15 mouse cellular contexts compared by ENCODE assay signal in the genomic region with DNA sequence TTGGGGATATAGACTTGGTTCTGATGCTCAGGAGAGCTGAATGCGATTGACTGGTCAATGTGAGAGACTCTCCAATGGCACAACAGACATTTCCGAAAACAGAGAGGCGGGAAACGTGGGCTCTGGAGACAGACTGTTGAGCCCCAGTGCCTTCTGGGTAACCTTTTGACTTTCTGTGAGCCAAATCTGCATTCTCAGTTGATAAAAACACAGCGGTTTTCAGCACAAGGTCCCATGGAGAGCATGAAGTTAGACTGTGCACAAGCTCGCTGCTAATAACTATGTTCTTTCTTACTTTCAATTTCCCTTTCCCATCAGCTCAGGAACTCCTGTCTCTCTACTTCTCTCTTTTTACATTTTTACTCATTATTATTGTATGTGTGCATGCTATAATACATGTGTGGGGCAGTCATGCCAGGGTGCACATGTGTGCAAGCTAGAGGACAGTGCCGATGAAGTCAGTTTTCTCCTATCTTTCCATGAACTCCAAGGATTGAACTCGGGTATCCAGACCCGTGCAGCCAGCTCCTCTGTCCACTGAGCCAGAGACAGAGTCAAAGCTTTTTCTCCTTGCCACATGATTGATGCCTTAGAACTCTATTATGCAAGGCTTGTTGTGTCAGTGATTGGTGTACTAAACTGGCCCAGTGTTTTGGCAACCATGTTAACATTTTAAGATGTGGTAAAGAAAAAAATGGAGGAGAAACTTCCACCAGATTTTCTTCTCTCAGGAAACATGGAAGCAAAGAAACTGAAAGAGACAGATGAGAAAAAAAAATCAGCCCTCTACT. TPM values are rescaled to one million over a fixed set of nuclear protein-coding genes. Genes with fewer than 3 reads are reported as not detected.
DNase-seq lines count a peak whose midpoint lies in the region; ATAC-seq and TF ChIP-seq lines count a peak whose summit lies in the region.
"Had no signal": no experiment of that assay in that cellular context is flagged by ENCODE, and none has a peak within 500 bp of the region (broad histone marks: within the 10 kb centered on the region; RNA-seq: fewer than 3 reads in every experiment).

No protein-coding gene starts in this region.

- no peak for ATAC-seq in midbrain, embryonic 15.5 days (replicated peaks)
- no peak for ATAC-seq in midbrain, embryonic 13.5 days

- no peaks in the 10 kb centered on the region for H3K4me1 ChIP-seq in heart, adult 2 months (ENCODE audit: control insufficient read depth, insufficient read depth, low read length)
- peaks cover 80% of the 10 kb centered on the region for H3K4me1 ChIP-seq in megakaryocyte, embryonic 14.5 days
- H3K4me1 ChIP-seq in midbrain, embryonic 15.5 days: no peaks in the 10 kb centered on the region
- no peaks in the 10 kb centered on the region for H3K4me1 ChIP-seq in midbrain, embryonic 13.5 days (replicated peaks)
- H3K4me1 ChIP-seq: embryonic facial prominence, embryonic 10.5 days; hindbrain, embryonic 13.5 days; midbrain, embryonic 10.5 days had no signal

- H3K9me3 ChIP-seq in megakaryocyte, embryonic 14.5 days: no peaks in the 10 kb centered on the region
- H3K9me3 ChIP-seq in midbrain, embryonic 15.5 days: no peaks in the 10 kb centered on the region
- H3K9me3 ChIP-seq in midbrain, embryonic 13.5 days: no peaks in the 10 kb centered on the region
- H3K9me3 ChIP-seq: embryonic facial prominence, embryonic 10.5 days; hindbrain, embryonic 13.5 days; midbrain, embryonic 10.5 days had no signal

- 65% methylated on average over 9 of the region's 9 CpGs for WGBS in heart, adult 2 months
- WGBS in midbrain, embryonic 15.5 days: 90% methylated on average over 9 of the region's 9 CpGs
- 89% methylated on average over 9 of the region's 9 CpGs for WGBS in midbrain, embryonic 13.5 days

- no peak for TF ChIP-seq EP300 in heart, adult 2 months (IDR thresholded peaks at IDR 0.05; ENCODE audit: insufficient read depth, low read depth, low read length)

- H3K4me3 ChIP-seq in heart, adult 2 months: peak overlapping the region; percentile 12; the same call in 1 of the 2 replicates
- H3K4me3 ChIP-seq in megakaryocyte, embryonic 14.5 days (replicated peaks): peak overlapping the region; percentile 78
- H3K4me3 ChIP-seq in midbrain, embryonic 15.5 days: no peak overlapping the region
- no peak overlapping the region for H3K4me3 ChIP-seq in midbrain, embryonic 13.5 days (replicated peaks)
- H3K4me3 ChIP-seq: embryonic facial prominence, embryonic 10.5 days; hindbrain, embryonic 13.5 days; midbrain, embryonic 10.5 days had no signal

- TF ChIP-seq CTCF in heart, adult 2 months (IDR thresholded peaks at IDR 0.05): no peak

- no peaks in the 10 kb centered on the region for H3K27me3 ChIP-seq in heart, adult 2 months (ENCODE audit: control insufficient read depth, insufficient read depth, low read length)
- no peaks in the 10 kb centered on the region for H3K27me3 ChIP-seq in megakaryocyte, embryonic 14.5 days (replicated peaks)
- no peaks in the 10 kb centered on the region for H3K27me3 ChIP-seq in midbrain, embryonic 15.5 days (replicated peaks)
- H3K27me3 ChIP-seq in midbrain, embryonic 13.5 days: no peaks in the 10 kb centered on the region
- H3K27me3 ChIP-seq: hindbrain, embryonic 13.5 days had no signal

- no peak overlapping the region for H3K4me2 ChIP-seq in midbrain, embryonic 15.5 days
- no peak overlapping the region for H3K4me2 ChIP-seq in midbrain, embryonic 13.5 days (replicated peaks)
- H3K4me2 ChIP-seq: heart, embryonic 11.5 days; hindbrain, embryonic 13.5 days had no signal

- H3K27ac ChIP-seq in heart, adult 2 months: no peak overlapping the region
- no peak overlapping the region for H3K27ac ChIP-seq in midbrain, embryonic 15.5 days
- H3K27ac ChIP-seq in midbrain, embryonic 13.5 days: no peak overlapping the region
- H3K27ac ChIP-seq: embryonic facial prominence, embryonic 10.5 days; hindbrain, embryonic 13.5 days; midbrain, embryonic 10.5 days had no signal

- no peak overlapping the region for H3K9ac ChIP-seq in heart, adult 2 months (ENCODE audit: low read depth, low read length)
- no peak overlapping the region for H3K9ac ChIP-seq in midbrain, embryonic 15.5 days
- no peak overlapping the region for H3K9ac ChIP-seq in midbrain, embryonic 13.5 days (replicated peaks)
- H3K9ac ChIP-seq: hindbrain, embryonic 13.5 days had no signal

- H3K36me3 ChIP-seq in heart, adult 2 months (ENCODE audit: control insufficient read depth, insufficient read depth, low read length): no peaks in the 10 kb centered on the region
- no peaks in the 10 kb centered on the region for H3K36me3 ChIP-seq in megakaryocyte, embryonic 14.5 days (replicated peaks; ENCODE audit: low read length)
- no peaks in the 10 kb centered on the region for H3K36me3 ChIP-seq in midbrain, embryonic 15.5 days (replicated peaks)
- H3K36me3 ChIP-seq in midbrain, embryonic 13.5 days: no peaks in the 10 kb centered on the region
- H3K36me3 ChIP-seq: embryonic facial prominence, embryonic 10.5 days; hindbrain, embryonic 13.5 days; midbrain, embryonic 10.5 days had no signal

- no peaks in the 10 kb centered on the region for H3K79me2 ChIP-seq in heart, adult 2 months (replicated peaks; ENCODE audit: control insufficient read depth, insufficient read depth, low read length)

- TF ChIP-seq POLR2A in heart, adult 2 months (IDR thresholded peaks at IDR 0.05; ENCODE audit: insufficient read depth, low read depth, low read length): no peak

- DNase-seq in heart, adult 2 months: no peak
- DNase-seq in heart, postnatal 36 days: no peak
- peak; percentile 10 to 22 for DNase-seq in B cell, adult 2 months
- peak; percentile 55 for DNase-seq in adipocyte (ENCODE audit: low spot score)
- no peak for DNase-seq in left cerebral cortex, adult 11 months (ENCODE audit: low spot score)
- DNase-seq: adrenal gland, postnatal 36 days; cerebellum, adult 8-10 months; lung, adult 18-20 months had no signal

- intact Hi-C loops in heart, adult 2 months (cut with DNase I): no loop called here
- intact Hi-C loops in heart, postnatal 36 days (cut with DNase I): no loop called here

RNA-seq across cellular contexts. Expression of a gene that starts 13.2 kb away (rescaled TPM):
- 1 to 10 TPM; 2.8 to 3.4 TPM for total RNA-seq in heart, adult 2 months (2021)
- polyA plus RNA-seq in heart, adult 2 months (2012; rRNA removed): 1.3 and 1.6 TPM in 2 replicates
- total RNA-seq in heart, postnatal 36 days (2021): 1 to 10 TPM; 3.0 to 4.6 TPM
- polyA plus RNA-seq in megakaryocyte, embryonic 14.5 days (2012; ENCODE audit: insufficient read depth, low replicate concordance): 0.91 and 2.2 TPM in 2 replicates
- 3.3 and 4.4 TPM in 2 replicates for polyA plus RNA-seq in midbrain, embryonic 15.5 days (2015; fragmentation: Nextera tagmentation; extraction: Ambion mirVana)
- 9.4 and 9.8 TPM in 2 replicates for polyA plus RNA-seq in midbrain, embryonic 13.5 days (2015; fragmentation: Nextera tagmentation; extraction: Ambion mirVana)

Comparison
In these comparisons a context has a peak if more than half of its experiments do, and no peak if none do; other contexts are left out.
1. DNase-seq: peak in B cell, adult 2 months (2 of 2) and adipocyte (single experiment); none in heart, adult 2 months (0 of 2), heart, postnatal 36 days (0 of 2) and left cerebral cortex, adult 11 months (single experiment).
2. H3K4me3 ChIP-seq: peak in heart, adult 2 months (single experiment) and megakaryocyte, embryonic 14.5 days (single experiment); none in midbrain, embryonic 15.5 days (single experiment) and midbrain, embryonic 13.5 days (single experiment).